Mouse (Mus musculus) layer of hippocampus, adult 11-12 months (tissue): ENCODE data around the gene Cep170.
A peak's percentile ranks its signal among the peaks of the same experiment; 100 is the strongest.

ENCODE experiments used
- DNase-seq: peaks from one replicate; pipeline ENCODE4 v3.0.0; 2022; ENCODE audit warnings: low spot score

Gene Cep170

GRCm38 (mm10) chr1:176749708-176750107 is 64.2 kb downstream of the Cep170 start:
- DNase-seq: no peak

GRCm38 (mm10) chr1:176732834-176733233 is 81.0 kb downstream of the Cep170 start:
- DNase-seq: no peak

GRCm38 (mm10) chr1:176730528-176730927 is 83.3 kb downstream of the Cep170 start:
- DNase-seq: no peak

- no peak for DNase-seq
These were observed 86.5 kb downstream of the Cep170 start for GRCm38 (mm10) chr1:176727372-176727771.

- DNase-seq: no peak
These were observed 89.1 kb downstream of the Cep170 start for GRCm38 (mm10) chr1:176724771-176725170.

GRCm38 (mm10) chr1:176723858-176724713 is 89.8 kb downstream of the Cep170 start:
- DNase-seq: no peak

- DNase-seq: peak; percentile 45
These were observed 101.4 kb downstream of the Cep170 start for GRCm38 (mm10) chr1:176712436-176712835.

GRCm38 (mm10) chr1:176700226-176700625 is 113.6 kb downstream of the Cep170 start:
- no peak for DNase-seq

- peak; percentile 52 for DNase-seq
These were observed 114.1 kb downstream of the Cep170 start for GRCm38 (mm10) chr1:176699793-176700192.

GRCm38 (mm10) chr1:176698647-176699046 is 115.2 kb downstream of the Cep170 start:
- DNase-seq: peak; percentile 7

- DNase-seq: no peak
These were observed 116.8 kb downstream of the Cep170 start for GRCm38 (mm10) chr1:176697091-176697490.

GRCm38 (mm10) chr1:176691101-176691500 is 122.8 kb downstream of the Cep170 start:
- no peak for DNase-seq

GRCm38 (mm10) chr1:176688251-176688880 is 125.5 kb downstream of the Cep170 start:
- DNase-seq: no peak
